Mouse (Mus musculus): ENCODE results near the gene Gm21310.
"Not testable (repeated sequence)": the region's sequence is repeated elsewhere in the genome, so short reads cannot be mapped to it uniquely, and the experiment has no call there.

Gene Gm21310

GRCm38 (mm10) chrY:10147083-10147482, at the start of gene Gm21310:
TSS of gene Gm21310 (minus strand) at chrY:10147183.
- DNase-seq (ENCODE audit: extremely low spot score, low read depth, low spot score), result not testable (repeated sequence)

Measured in hindlimb bud, embryonic 11.5 days (tissue).